Comparison of ENCODE assay signal across 8 mouse cellular contexts in the genomic region with DNA sequence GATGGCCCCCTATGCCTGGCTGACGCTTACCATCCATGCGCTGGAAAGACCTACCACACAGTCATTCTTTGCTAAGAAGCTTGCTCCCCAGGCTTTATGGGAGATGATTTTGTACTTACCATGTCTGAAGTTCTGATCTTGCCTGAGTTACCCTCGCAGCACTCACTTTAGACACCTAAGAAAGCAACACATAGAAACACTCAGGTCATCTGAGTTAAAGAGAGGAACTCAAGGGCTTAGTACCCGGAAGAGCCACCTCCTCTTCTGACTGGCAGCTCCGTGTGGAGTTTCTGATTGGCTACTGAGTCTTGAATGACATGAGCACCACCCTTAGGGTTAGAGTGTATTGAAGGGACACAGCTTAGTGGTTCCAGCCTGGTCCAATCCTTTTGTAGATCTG. TPM values are rescaled to one million over a fixed set of nuclear protein-coding genes. Genes with fewer than 3 reads are reported as not detected.
DNase-seq lines count a peak whose midpoint lies in the region; ATAC-seq and TF ChIP-seq lines count a peak whose summit lies in the region.
"Not testable (repeated sequence)": the region's sequence is repeated elsewhere in the genome, so short reads cannot be mapped to it uniquely, and the experiment has no call there.

No protein-coding gene starts in this region.

- not testable (repeated sequence) for H3K36me3 ChIP-seq in E14TG2a.4 (ENCODE audit: insufficient read depth, low read length); G1E (replicated peaks)

- not testable (repeated sequence) for H3K4me1 ChIP-seq in E14TG2a.4 (replicated peaks; ENCODE audit: low read depth, low read length); G1E (ENCODE audit: insufficient read depth, low read depth, low read length)

- ATAC-seq in G1E (ENCODE audit: extremely low read depth, insufficient number of reproducible peaks, low FRiP score, poor library complexity, severe bottlenecking), result not testable (repeated sequence)

- H3K4me3 ChIP-seq in E14TG2a.4 (replicated peaks; ENCODE audit: low read length) (0 out of 2 replicates have a peak overlapping the region, but pooled peaks have one; percentile 39), G1E (ENCODE audit: low read depth, low read length) (peak overlapping the region; percentile 61)

- DNase-seq in 3134 (ENCODE audit: extremely low read depth, insufficient read length, low spot score) (peak; percentile 60), 416B (ENCODE audit: low read depth) (peak; percentile 9), ES-CJ7 (ENCODE audit: low read depth, low spot score) (peak; percentile 6), NIH3T3 (ENCODE audit: low read depth) (peak; percentile 2), ZHBTc4 (ENCODE audit: low read depth, low spot score) (peak; percentile 2)
- not testable (repeated sequence) for DNase-seq in G1E (ENCODE audit: low spot score)
- peak; percentile 1 for DNase-seq in yolk sac, embryonic 10.5 days (ENCODE audit: low spot score)

- not testable (repeated sequence) for H3K9me3 ChIP-seq in E14TG2a.4 (ENCODE audit: low read length); G1E (replicated peaks)

- not testable (repeated sequence) for H3K27me3 ChIP-seq in E14TG2a.4 (ENCODE audit: insufficient read depth, low read length); G1E (ENCODE audit: insufficient read depth, low read length)

- TF ChIP-seq CTCF in E14TG2a.4 (conservative IDR thresholded peaks at IDR 0.05; ENCODE audit: low read length); G1E (IDR thresholded peaks at IDR 0.05; ENCODE audit: low read depth, low read length): not testable (repeated sequence)

RNA-seq across cellular contexts. Expression of gene Gm14410, which starts 33.5 kb away (rescaled TPM):
- 26.7 and 45.6 TPM in 2 replicates for total RNA-seq in G1E (2014; fragmentation: Nextera tagmentation)
- 18.9 and 25.6 TPM in 2 replicates for total RNA-seq in G1E (2017)
- 3.4 and 7.1 TPM in 2 replicates for polyA plus RNA-seq in G1E (2012)
